Mouse (Mus musculus): ENCODE measurements around the gene Robo1. TPM values are rescaled to one million over a fixed set of nuclear protein-coding genes. Genes with fewer than 3 reads are reported as not detected.
A peak's percentile ranks its signal among the peaks of the same experiment; 100 is the strongest.

Gene Robo1
- polyA plus RNA-seq, 1 experiment: 11.6 TPM

DNA sequence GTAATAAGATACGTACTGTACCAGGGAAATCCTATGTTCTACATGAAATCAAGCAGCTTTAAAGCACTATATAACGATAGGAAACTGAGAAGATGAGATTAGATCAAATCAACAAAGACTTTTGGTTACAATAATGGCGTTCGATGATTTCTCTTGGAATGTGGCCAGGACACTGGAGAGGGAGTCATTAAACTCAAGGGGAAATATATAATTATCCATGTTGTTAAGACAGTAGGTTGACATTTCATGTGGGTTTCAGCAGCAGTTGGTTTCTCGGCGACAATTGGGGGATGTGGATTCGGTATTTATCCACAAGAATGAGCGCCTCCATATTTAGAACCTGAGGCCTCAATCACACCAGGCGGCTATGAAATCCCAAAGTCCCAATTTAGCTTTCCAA is 347.3 kb downstream of the Robo1 start:
- Histone ChIP-seq H3K9me3 (replicated peaks; ENCODE audit: control insufficient read depth, insufficient read depth, low read length, poor library complexity, severe bottlenecking) (no peaks in the 10 kb centered on the region), H3K9ac (ENCODE audit: low read depth, poor library complexity, severe bottlenecking) (no peak overlapping the region), H3K4me3 (ENCODE audit: low read depth, low read length) (no peak overlapping the region), H3K27ac (ENCODE audit: insufficient read depth, low read length) (no peak overlapping the region), H3K4me1 (ENCODE audit: control insufficient read depth, insufficient read depth, low read length) (no peaks in the 10 kb centered on the region), H3K27me3 (ENCODE audit: control insufficient read depth, insufficient read depth, low read length, poor library complexity, severe bottlenecking) (no peaks in the 10 kb centered on the region; the same call in 1 of the 2 replicates), H3K36me3 (ENCODE audit: control insufficient read depth, insufficient read depth, low read length, poor library complexity, severe bottlenecking) (no peaks in the 10 kb centered on the region)
- TF ChIP-seq EP300 (IDR thresholded peaks at IDR 0.05; ENCODE audit: insufficient read depth, low read depth, low read length) (no peak), POLR2A (IDR thresholded peaks at IDR 0.05; ENCODE audit: insufficient read depth, low read length) (no peak), CTCF (IDR thresholded peaks at IDR 0.05; ENCODE audit: low read depth, low read length) (no peak)

DNA sequence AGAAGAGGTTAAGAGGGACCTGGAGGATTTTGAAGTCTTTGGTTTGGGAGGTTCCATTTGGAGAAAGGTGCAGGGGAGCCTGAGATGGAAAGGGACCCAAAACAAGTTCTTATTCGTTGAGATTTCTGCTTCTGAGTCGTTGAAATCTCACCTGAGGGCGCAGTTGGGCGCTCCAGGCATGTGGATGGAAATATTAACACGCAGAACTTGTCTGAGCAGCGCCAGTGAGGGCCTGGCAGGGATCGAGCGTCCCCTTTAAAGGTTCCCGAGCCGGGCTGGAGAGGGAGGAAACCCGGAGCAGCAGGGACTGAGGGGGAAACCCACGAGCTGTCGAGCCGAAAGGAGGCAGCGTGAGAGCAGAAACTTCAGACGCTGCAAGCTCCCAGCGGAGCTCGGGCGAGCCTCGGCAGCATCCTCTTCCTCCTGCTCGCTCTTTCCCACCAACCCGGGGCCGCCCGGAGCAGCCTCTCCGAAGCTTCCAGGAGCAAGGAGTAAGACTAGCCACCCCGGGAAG is 354.8 kb downstream of the Robo1 start:
- no peak overlapping the region for H3K27ac ChIP-seq (ENCODE audit: insufficient read depth, low read length)
- no peaks in the 10 kb centered on the region for H3K36me3 ChIP-seq (ENCODE audit: control insufficient read depth, insufficient read depth, low read length, poor library complexity, severe bottlenecking)
- H3K4me1 ChIP-seq (ENCODE audit: control insufficient read depth, insufficient read depth, low read length): no peaks in the 10 kb centered on the region
- H3K4me3 ChIP-seq (ENCODE audit: low read depth, low read length): peak overlapping the region; percentile 98
- H3K9ac ChIP-seq (ENCODE audit: low read depth, poor library complexity, severe bottlenecking): peak overlapping the region; percentile 84
- H3K27me3 ChIP-seq (ENCODE audit: control insufficient read depth, insufficient read depth, low read length, poor library complexity, severe bottlenecking): peaks cover 1% of the 10 kb centered on the region; the same call in 1 of the 2 replicates
- TF ChIP-seq EP300 (IDR thresholded peaks at IDR 0.05; ENCODE audit: insufficient read depth, low read depth, low read length) (0 out of 2 replicates have a peak, but pooled peaks have one; percentile 13), POLR2A (IDR thresholded peaks at IDR 0.05; ENCODE audit: insufficient read depth, low read length) (no peak)
- no peaks in the 10 kb centered on the region for H3K9me3 ChIP-seq (replicated peaks; ENCODE audit: control insufficient read depth, insufficient read depth, low read length, poor library complexity, severe bottlenecking)

DNA sequence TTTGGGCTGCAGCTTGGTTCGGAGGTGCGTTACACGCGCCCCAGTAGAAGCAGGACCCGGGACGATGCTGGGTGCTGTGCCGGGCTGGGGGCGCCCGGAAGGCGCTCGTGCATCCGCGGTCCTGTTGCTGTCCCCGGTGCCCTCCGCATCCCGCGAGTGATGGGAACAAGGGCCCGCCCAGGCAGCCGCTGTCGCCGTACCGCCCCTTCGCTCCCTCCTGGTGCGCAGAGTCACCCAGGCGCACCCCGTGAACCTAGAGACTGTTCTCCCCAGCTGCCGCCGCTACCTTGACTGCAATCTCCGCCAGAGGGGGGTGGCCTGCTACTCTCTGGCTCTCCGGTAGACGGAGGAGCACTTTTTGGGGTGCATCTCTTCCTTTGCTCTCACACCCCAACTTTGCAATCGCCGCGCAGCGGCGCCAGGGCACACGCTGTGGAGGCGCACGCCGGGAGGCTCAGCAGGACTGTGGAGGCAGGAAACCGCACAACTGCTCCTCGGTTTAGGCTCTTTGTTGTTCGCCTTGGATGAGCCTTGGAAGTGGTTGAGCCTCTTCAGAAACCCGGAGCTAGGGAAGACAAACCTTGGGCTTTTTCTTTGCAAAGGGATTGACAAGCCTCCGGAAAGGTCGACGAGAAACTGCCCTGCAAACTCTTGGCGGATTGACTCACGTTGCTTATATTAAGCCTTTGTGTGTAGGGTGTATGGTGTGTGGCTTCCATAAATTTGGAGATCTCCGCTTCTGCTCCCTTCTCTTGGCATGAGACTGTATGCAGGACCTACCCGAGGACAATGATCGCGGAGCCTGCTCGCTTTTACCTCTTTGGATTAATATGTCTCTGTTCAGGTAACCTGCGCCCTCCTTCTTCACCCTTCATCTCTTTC is 355.5 kb downstream of the Robo1 start:
- Histone ChIP-seq H3K9ac (ENCODE audit: low read depth, poor library complexity, severe bottlenecking) (peak overlapping the region; percentile 84), H3K36me3 (ENCODE audit: control insufficient read depth, insufficient read depth, low read length, poor library complexity, severe bottlenecking) (no peaks in the 10 kb centered on the region), H3K9me3 (replicated peaks; ENCODE audit: control insufficient read depth, insufficient read depth, low read length, poor library complexity, severe bottlenecking) (no peaks in the 10 kb centered on the region), H3K27me3 (ENCODE audit: control insufficient read depth, insufficient read depth, low read length, poor library complexity, severe bottlenecking) (peaks cover 1% of the 10 kb centered on the region; the same call in 1 of the 2 replicates), H3K4me3 (ENCODE audit: low read depth, low read length) (peak overlapping the region; percentile 98), H3K27ac (ENCODE audit: insufficient read depth, low read length) (no peak overlapping the region), H3K4me1 (ENCODE audit: control insufficient read depth, insufficient read depth, low read length) (no peaks in the 10 kb centered on the region)
- TF ChIP-seq POLR2A (IDR thresholded peaks at IDR 0.05; ENCODE audit: insufficient read depth, low read length) (no peak), CTCF (IDR thresholded peaks at IDR 0.05; ENCODE audit: low read depth, low read length) (peak; percentile 16)

DNA sequence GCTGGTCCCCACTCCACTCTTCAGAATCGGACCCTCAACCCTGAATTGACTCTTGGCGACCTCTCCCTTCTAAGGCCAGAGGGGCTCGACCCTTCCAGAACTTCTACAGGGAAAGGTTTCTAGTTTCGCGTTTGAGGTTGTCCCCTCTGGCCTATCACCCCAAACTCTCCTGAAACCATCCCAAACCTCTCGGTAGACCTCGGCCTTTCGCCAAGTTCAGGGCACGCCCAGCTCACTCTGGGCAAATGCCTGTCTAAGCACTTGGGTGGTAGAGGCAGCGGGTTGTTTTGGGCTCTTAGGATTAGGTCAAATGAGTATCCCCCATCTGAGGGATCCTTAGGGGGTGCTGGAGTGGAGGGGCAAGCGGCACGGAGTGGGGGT is 356.1 kb downstream of the Robo1 start:
- Histone ChIP-seq H3K9me3 (replicated peaks; ENCODE audit: control insufficient read depth, insufficient read depth, low read length, poor library complexity, severe bottlenecking) (no peaks in the 10 kb centered on the region), H3K27ac (ENCODE audit: insufficient read depth, low read length) (no peak overlapping the region), H3K4me1 (ENCODE audit: control insufficient read depth, insufficient read depth, low read length) (no peaks in the 10 kb centered on the region), H3K4me3 (ENCODE audit: low read depth, low read length) (peak overlapping the region; percentile 98), H3K27me3 (ENCODE audit: control insufficient read depth, insufficient read depth, low read length, poor library complexity, severe bottlenecking) (peaks cover 1% of the 10 kb centered on the region; the same call in 1 of the 2 replicates), H3K36me3 (ENCODE audit: control insufficient read depth, insufficient read depth, low read length, poor library complexity, severe bottlenecking) (no peaks in the 10 kb centered on the region), H3K9ac (ENCODE audit: low read depth, poor library complexity, severe bottlenecking) (peak overlapping the region; percentile 84)
- TF ChIP-seq EP300 (IDR thresholded peaks at IDR 0.05; ENCODE audit: insufficient read depth, low read depth, low read length): no peak
- TF ChIP-seq POLR2A (IDR thresholded peaks at IDR 0.05; ENCODE audit: insufficient read depth, low read length): no peak
- TF ChIP-seq CTCF (IDR thresholded peaks at IDR 0.05; ENCODE audit: low read depth, low read length): no peak

DNA sequence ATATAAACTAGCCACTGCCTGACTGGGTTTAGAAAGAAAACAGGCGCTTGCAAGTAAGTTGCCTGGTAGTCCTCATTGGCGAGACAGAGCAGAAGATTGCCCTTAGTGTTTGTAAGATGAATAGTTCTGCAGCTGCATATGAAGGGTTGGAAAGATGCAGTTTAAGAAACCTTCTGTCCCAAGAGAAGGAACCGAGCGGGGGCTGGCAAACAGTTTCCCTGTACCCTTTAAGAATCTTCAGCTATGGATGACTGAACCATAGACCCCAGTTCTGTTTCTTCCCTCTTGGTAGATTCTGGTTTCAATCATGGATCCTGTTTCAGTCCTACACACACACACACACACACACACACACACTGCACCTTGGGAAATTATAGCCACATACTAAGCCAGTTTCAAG is 356.7 kb downstream of the Robo1 start:
- Histone ChIP-seq H3K9me3 (replicated peaks; ENCODE audit: control insufficient read depth, insufficient read depth, low read length, poor library complexity, severe bottlenecking) (no peaks in the 10 kb centered on the region), H3K27me3 (ENCODE audit: control insufficient read depth, insufficient read depth, low read length, poor library complexity, severe bottlenecking) (peaks cover 1% of the 10 kb centered on the region; the same call in 1 of the 2 replicates), H3K9ac (ENCODE audit: low read depth, poor library complexity, severe bottlenecking) (0 out of 2 replicates have a peak overlapping the region, but pooled peaks have one; percentile 84), H3K4me1 (ENCODE audit: control insufficient read depth, insufficient read depth, low read length) (no peaks in the 10 kb centered on the region), H3K4me3 (ENCODE audit: low read depth, low read length) (no peak overlapping the region), H3K27ac (ENCODE audit: insufficient read depth, low read length) (no peak overlapping the region), H3K36me3 (ENCODE audit: control insufficient read depth, insufficient read depth, low read length, poor library complexity, severe bottlenecking) (no peaks in the 10 kb centered on the region)
- TF ChIP-seq EP300 (IDR thresholded peaks at IDR 0.05; ENCODE audit: insufficient read depth, low read depth, low read length) (no peak), CTCF (IDR thresholded peaks at IDR 0.05; ENCODE audit: low read depth, low read length) (no peak), POLR2A (IDR thresholded peaks at IDR 0.05; ENCODE audit: insufficient read depth, low read length) (no peak)

DNA sequence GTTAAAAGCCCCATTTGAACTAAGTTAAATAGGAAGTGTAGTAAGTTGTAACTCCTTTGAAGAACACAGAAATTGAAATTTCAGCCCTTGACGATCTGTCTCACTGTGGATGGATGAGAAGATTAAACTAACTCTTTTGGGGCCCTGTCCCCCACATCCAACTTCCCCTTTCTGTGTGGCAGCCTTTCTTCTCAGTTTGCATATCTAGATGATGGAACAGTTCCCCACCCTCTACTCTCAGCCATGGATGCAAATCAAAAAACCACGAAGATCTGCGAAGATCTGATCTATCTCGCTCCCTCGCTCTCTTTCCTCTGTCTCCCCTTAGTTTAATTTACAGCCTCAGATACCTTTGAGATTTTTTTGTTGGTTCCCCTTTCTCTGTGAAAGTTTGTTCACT is 357.3 kb downstream of the Robo1 start:
- Histone ChIP-seq H3K9ac (ENCODE audit: low read depth, poor library complexity, severe bottlenecking) (no peak overlapping the region), H3K36me3 (ENCODE audit: control insufficient read depth, insufficient read depth, low read length, poor library complexity, severe bottlenecking) (no peaks in the 10 kb centered on the region), H3K4me3 (ENCODE audit: low read depth, low read length) (no peak overlapping the region), H3K27ac (ENCODE audit: insufficient read depth, low read length) (no peak overlapping the region), H3K9me3 (replicated peaks; ENCODE audit: control insufficient read depth, insufficient read depth, low read length, poor library complexity, severe bottlenecking) (no peaks in the 10 kb centered on the region), H3K4me1 (ENCODE audit: control insufficient read depth, insufficient read depth, low read length) (no peaks in the 10 kb centered on the region), H3K27me3 (ENCODE audit: control insufficient read depth, insufficient read depth, low read length, poor library complexity, severe bottlenecking) (peaks cover 1% of the 10 kb centered on the region; the same call in 1 of the 2 replicates)
- TF ChIP-seq EP300 (IDR thresholded peaks at IDR 0.05; ENCODE audit: insufficient read depth, low read depth, low read length) (no peak), CTCF (IDR thresholded peaks at IDR 0.05; ENCODE audit: low read depth, low read length) (no peak), POLR2A (IDR thresholded peaks at IDR 0.05; ENCODE audit: insufficient read depth, low read length) (no peak)
